Mouse (Mus musculus): ENCODE results near the gene Clec18a.
A peak's percentile ranks its signal among the peaks of the same experiment; 100 is the strongest.
"Not testable (repeated sequence)": the region's sequence is repeated elsewhere in the genome, so short reads cannot be mapped to it uniquely, and the experiment has no call there.

Gene Clec18a

DNA sequence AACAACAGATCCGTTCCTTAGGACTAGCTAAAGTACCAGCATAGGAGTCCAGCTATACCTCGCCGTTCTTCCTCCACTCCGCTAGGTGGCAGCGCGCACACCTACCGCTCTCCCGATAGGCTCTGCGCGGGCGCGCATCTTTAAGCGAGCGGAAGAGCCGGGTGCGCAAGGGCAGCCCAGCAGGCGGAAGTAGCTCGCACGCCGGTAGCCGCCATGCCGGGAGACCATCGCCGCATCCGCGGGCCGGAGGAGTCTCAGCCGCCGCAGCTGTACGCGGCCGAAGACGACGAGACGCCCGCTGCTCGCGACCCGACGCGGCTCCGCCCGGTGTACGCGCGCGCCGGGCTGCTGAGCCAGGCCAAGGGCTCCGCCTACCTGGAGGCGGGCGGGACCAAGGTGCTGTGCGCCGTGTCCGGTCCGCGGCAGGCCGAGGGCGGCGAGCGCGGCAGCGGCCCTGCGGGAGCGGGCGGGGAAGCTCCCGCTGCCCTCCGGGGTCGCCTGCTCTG is 36.0 kb downstream of the Clec18a start, which contains the start of gene Exosc6:
Gene Exosc6, plus strand, starts transcription at position 182 of the 506 bp plus-strand sequence.
- peak; percentile 82 to 88 for DNase-seq (ENCODE audit: low spot score in 2 of 2)

DNA sequence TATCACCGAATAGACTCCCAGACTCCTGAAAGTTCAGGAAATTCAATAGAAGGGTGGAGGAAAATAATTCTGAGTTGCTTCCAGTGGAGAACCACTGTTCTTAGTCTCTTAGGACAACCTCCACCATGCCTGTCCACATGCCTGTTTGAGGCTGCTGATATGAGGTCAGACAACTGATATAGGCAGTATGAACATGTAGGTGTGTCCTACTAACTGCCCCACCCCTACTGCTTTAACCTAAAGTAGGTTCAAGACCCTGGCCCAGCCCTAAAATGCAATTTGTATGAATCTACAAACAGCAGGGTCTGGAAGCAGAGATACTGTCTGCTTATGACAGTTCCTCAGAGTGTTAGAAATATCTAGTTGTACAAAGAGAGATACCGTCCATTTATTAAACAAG is 36.6 kb downstream of the Clec18a start:
- DNase-seq (ENCODE audit: low spot score in 2 of 2) = no peak

DNA sequence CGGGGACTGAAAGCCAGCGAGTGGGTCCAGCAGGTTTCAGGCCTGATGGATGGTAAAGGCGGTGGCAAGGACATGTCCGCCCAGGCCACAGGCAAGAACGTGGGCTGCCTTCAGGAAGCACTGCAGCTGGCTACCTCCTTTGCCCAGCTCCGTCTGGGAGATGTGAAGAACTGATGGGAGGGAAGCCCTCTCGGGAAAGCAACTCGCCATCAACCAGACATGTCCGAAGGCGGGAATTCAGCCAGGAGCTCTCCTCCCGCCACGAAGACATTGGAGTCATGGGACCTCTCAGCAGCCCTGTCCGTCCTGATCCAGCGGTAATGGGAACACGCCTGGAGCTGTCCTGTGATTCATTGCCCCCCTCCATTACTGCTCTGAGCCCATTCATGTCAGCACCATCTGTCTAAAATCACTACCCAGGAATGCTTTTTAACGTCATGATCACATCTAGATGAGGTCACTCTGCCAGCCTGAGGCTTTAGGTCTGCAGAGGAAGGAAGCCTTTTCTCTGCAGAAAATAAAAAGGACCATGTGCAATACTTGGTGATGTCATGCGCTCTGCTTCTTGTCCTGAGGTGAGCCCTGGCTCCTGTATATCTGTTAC is 37.1 kb downstream of the Clec18a start:
- no peak for DNase-seq (ENCODE audit: low spot score in 2 of 2)

DNA sequence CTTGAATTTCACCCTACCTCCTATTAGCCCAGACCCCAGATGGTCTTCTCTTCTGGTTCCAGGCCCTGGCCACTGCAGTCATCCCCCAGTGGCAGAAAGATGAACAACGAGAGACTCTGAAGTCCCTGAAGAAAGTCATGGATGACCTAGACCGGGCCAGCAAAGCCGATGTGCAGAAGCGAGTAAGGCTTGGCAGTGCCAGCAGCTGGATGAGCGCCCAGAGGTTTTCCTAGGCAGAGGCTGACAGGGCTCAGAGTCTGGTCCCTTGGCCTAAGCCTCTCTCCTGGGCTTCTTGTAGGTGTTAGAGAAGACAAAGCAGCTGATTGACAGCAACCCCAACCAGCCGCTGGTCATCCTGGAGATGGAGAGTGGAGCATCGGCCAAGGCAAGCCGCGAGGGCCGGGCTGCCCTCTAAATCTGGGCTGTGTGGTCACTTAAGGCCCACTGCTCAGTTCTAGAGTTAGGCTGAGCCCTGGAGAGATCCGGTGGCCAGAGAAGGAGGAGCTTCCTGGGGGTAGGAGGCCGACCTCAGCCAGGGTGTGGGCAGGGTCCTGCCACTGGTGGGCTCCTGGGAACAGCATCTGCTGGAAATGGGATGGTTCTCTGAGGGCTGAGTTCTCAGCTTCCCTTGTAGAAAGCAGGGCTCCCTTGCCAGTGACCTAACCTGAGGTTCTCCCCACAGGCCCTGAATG is 38.3 kb downstream of the Clec18a start:
- DNase-seq (ENCODE audit: low spot score in 2 of 2) = no peak

DNA sequence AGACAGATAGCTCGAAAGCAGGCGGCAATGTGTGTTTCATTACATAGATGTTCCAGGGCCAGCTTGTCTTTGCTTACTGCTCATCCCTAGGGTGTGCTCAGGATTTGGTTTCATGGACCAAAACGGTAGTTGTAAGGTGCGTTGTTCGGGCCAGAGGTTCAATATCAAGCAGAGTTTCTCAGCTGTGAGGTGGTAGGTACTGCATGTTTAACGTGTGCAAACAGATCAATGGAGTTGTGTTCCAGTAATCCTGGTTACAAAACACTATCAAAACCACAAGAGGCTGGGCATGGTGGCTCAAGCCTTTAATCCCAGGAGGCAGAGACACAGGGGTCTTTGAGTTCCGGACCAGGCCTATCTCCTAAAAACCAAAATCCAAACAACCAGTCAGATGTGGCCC is 43.1 kb downstream of the Clec18a start:
- no peak for DNase-seq (ENCODE audit: low spot score in 2 of 2)

DNA sequence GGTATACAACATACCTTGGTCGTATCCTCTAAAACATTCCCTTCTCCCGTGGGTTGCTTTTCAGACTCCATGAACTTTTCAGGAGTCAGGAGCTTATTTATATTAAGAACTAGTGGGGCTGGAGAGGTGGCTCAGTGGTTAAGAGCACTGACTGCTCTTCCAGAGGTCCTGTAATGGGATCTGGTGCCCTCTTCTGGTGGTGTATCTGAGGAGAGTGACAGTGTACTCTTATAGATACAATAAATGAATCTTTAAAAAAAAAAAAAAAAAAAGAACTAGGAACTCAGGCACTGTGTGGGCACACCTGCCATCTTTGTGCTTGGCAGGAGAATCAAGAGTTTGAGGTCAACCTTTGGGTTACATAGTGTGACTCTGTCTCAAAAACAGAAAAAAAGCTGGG is 43.5 kb downstream of the Clec18a start:
- no peak for DNase-seq (ENCODE audit: low spot score in 2 of 2)

DNA sequence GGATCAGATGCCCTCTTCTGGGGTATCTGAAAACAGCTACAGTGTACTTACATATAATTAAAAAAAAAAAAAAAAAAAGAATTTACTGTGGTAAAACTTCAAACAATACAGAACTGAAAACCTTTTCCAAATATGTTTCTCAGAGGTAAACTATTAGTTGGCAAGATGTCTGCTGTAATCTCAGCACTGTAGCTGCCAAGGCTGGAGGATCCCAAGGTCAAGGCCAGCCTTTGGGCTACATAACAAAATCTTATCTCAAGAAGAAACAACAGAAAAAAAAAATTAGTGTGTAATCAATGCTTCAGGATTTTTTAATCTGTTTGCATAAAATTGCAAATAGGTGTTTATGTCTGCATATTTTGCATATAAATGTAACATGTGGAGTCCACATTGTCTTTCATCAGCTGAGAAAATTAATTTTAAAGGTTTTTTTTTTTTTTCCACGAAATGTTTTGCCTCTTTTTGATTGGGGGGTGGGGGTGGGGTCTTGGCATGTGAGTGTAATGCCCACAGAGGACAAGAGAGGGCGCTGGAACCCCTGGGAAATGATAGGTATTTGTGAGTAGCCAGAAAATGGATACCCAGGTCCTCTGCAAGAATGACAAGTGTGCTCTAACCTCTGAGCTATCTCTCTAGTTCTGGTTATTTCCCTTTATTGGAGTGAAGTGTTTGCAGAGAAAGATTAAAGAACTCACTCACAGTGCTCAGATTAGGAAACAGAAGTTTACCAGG is 48.1 kb downstream of the Clec18a start:
- no peak for DNase-seq (ENCODE audit: low spot score in 2 of 2)

DNA sequence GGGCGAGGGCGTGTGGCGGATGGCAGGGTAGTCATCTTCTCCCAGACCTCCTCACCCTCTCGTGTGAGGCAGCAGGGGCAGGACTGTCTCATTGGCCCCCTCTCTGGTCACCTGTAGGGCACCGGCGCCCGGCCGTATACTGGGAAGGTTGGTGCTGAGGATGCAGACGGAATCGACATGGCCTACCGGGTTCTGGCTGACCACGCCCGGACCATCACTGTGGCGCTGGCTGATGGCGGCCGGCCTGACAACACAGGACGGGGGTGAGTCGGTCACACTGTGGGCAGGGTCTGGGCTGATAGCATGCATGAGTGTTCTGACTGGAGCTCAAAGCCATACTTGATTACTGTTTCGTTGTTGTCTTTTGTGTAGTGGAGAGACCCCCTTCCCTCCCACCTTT is 49.7 kb downstream of the Clec18a start:
- no peak for DNase-seq (ENCODE audit: low spot score in 2 of 2)

DNA sequence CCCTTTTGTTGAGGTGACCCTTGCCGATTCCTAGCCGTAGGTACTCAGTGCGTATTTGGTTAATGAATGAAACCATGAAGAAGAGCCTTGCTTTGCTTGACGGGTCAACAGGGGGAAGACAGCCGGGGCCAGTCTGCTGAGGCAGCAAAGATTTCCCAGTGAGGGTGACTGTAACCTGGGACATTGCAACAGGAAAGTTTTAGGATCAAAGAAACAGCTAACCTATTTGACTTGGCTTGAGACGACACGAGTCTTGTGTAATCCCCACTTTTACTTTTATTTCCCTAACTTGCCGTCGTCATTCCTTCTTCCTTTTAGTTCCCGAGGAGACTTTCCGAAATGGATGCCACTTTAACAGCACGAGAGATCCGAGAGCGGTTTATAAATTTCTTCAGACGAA is 55.6 kb downstream of the Clec18a start:
- no peak for DNase-seq (ENCODE audit: low spot score in 2 of 2)

DNA sequence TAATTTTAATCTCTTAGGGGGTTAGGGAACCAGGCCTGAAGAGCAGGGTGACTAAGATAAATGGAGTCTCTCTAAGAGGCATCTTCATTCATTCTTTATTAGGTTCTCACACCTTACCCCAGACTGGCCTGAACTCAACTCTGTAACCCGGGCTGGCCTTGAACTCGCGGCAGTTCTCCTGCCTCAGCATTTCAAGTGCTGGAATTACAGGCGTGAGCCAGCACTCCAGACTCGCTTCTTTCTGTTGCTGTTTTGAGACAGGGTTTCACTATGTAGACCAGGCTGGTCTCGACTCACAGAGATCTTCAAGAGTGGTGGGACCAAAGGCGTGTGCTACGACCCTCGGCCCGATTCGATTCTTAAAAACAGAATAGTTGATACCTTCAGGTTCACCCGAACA is 58.0 kb downstream of the Clec18a start:
- DNase-seq (ENCODE audit: low spot score in 2 of 2) = no peak

DNA sequence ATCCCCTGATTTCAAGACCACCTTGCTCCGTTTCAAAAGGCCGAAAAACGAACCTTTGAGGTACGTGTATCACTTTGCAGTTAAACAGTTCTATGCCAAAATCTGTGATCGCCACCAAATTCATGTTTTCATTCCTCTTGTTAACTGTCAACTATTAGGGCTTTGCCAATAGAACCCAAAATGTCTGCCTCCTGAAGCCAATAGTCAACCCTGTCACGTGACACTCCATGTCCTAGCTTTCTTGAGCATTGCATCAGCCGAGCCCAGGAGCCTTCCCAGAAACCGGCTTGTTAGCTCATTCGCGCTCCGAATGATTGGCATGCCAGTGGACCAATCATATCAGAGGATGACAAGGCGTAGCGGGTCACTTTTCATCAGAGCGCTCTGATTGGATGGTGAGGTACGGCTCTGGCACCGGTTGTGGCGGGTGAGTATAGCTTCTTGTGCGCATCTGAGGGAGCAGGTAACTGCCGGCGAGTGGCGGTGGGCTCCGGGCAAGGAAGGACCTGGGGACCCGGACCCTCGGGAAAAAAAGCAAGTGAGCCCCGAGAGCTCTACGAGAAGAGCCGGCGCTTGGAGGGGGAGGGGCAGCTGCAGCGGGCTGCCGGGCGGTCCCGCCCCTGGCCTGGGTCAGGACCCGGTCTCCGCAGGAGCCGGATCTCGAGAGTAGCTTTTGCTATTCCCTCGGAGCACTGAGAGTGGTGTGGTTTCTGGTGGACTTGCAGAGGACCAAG is 58.6 kb downstream of the Clec18a start:
- DNase-seq (ENCODE audit: low spot score in 2 of 2) = peak; percentile 98 to 99

DNA sequence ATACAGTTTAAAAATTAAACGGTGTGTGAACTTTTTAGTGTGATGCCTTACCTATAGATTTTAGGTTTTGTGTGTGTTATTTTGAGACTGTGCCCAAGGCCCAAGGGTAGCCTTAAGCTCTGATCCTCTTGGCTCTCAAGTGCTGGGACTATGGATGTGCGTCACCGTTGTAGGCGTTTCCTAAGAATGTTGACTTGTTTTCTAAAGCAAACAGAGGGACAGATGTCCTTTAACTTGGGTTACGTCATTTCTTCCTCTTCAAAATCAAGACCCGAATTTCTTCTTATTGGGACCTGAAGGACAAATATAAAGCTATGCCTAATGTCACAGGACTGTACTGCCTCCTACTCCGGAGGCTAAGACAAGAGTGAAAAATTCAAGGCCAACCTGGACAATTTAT is 59.3 kb downstream of the Clec18a start, which contains the start of gene Aars:
Gene Aars, plus strand, starts transcription at position 229 of the 400 bp plus-strand sequence.
- DNase-seq (ENCODE audit: low spot score in 2 of 2) = no peak

DNA sequence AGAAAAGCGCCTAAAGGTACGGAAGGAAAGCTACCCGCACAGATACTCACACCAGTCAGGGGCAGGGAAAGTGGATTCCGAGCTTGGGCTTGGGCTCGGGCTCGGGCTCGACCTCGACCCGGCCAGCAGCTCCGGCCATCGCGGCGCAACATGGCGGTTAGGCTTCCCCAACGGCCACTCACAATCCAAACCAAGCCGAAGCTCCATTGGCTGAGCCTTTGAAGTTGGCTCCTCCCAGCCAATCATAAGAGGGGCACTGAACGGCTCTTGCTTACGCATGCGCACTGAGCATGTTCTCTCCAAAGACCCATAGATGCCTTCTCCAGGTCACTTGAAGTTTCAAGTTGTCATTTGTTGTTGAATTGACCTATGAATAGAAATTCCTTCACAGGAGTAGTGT is 60.7 kb downstream of the Clec18a start, which contains the start of gene Ddx19b:
Gene Ddx19b, minus strand, starts transcription at position 180 of the 400 bp plus-strand sequence.
- DNase-seq (ENCODE audit: low spot score in 2 of 2) = no peak

DNA sequence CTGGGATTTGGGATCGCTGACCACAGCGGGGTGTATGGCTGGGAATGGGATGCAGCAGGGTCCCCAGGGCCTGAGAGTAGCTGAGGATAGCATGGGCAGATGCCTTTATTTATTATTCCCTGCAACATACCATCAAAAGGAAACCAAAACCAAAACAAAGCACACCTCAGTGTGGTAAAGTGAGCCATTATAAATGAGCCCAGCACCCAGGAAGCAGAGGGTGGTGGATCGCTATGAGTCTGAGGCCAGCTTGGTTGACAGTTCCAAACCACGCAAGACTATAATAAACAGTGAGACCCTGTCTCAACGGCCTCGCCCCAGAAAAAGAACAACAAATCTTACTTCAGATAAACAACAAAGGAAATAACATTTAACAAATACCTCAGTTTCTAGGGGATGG is 62.2 kb downstream of the Clec18a start:
- no peak for DNase-seq (ENCODE audit: low spot score in 2 of 2)

DNA sequence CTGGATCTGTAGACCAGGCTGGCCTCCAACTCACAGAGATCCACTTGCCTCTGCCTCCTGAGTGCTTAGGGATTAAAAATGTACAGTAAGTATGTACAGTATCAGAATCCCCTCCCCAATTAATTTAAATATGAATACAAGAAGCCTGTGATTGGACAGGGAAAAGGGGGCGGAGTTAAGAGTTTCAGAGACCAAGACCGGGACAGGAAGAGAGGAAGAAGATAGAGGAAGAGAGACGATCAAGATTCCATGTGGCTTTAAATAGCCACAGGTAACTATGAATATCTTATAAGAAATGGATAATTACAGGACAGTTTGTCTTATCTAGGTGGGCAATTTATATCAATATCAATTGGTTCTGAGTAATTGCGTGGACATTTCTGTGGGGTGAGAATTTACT is 62.6 kb downstream of the Clec18a start:
- no peak for DNase-seq (ENCODE audit: low spot score in 2 of 2)

DNA sequence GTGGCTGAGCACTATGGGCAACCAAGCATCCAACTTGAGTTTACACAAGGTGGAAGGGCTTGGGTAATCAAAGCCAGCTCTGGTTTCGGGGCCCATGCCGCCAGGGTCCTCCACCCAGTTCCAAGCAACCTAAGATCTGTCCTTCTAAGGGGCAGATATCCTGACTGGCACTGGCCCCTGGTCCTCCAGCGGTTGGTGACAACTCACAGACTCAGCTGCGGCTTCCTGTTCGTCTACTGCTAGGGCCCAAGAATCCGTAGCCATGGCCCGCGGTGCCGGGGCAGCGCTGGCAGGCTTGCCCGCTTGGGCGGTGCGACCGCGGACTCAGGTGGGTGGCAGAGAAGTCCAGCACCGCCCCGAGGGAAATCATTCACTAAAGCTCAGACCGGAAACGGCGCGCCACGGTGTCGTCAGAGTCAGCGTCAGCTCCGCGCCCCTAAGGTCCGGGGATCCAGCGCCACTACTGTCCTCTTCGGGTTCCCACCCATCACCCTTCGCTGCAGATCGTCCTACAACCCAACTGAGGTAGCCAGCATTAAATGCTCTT is 64.8 kb downstream of the Clec18a start:
- peak; percentile 80 to 85 for DNase-seq (ENCODE audit: low spot score in 2 of 2)

DNA sequence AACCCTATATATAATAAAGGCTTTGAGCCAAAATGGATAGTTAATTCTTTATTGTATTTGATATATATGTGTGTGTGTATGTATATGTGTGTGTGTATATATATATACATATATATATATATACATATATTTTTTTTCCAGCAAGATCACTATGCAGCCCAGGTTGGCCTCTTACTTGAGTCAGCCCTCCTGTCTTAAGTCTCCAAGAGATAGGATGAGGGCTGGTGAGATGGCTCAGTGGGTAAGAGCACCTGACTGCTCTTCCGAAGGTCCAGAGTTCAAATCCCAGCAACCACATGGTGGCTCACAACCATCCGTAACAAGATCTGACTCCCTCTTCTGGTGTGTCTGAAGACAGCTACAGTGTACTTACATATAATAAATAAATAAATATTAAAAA is 65.6 kb downstream of the Clec18a start:
- DNase-seq (ENCODE audit: low spot score in 2 of 2) = not testable (repeated sequence)

DNA sequence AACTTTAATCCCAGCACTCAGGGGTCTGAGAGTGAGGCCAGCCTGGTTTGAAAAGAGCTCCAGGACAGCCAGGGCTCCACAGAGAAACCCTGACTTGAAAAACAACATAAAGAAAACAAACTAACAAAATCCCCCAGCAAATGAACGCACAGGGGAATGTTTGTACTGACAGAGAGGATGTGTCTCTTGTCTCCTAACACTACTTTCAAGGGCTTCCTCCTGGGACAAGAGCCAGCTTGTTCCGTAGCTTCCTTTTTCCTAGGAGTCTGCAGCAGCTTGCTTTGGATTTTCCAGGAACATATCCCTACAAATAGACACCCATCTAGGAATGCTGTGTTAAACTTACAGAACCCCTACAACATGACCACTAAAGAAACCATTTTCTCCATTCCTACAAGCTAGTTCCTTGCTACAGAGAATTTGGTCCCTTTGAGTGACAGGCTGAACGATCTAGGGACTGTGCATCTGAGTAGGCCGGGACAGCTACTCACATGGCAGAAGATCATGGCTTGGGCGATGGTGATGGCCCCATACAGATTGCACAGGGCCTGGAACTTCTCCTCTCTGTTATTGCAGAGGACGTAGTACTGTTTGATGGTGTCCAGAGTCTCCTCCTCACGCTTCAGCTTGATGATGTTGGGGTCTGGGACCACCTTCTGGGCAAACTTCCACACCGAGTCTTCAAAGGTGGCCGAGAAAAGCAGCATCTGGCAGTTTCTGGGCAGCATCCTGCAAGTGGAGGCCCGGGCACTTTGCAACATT is 81.8 kb downstream of the Clec18a start:
- not testable (repeated sequence) for DNase-seq (ENCODE audit: low spot score in 2 of 2)

All from frontal cortex, postnatal 14 days (tissue).